Mouse (Mus musculus): Measurements from ENCODE around the gene Tomm34.

- TF ChIP-seq CTCF (conservative IDR thresholded peaks at IDR 0.05; ENCODE audit: low read length) (no peak), NANOG (IDR thresholded peaks at IDR 0.05; ENCODE audit: borderline replicate concordance, low read length) (no peak)
Observed at GRCm38 (mm10) chr2:164115531-164115930, 44.6 kb upstream of the Tomm34 start.

Measured in E14TG2a.4 (cell line).